Mouse (Mus musculus) G1E (cell line): ENCODE measurements around the gene Rfx4. TPM values are rescaled to one million over a fixed set of nuclear protein-coding genes. Genes with fewer than 3 reads are reported as not detected.

Source experiments
- ATAC-seq: 2 replicates; pipeline ENCODE4 v1.8.0; 2016; ENCODE audit warnings: mild to moderate bottlenecking; ENCODE audit not compliant: insufficient number of reproducible peaks, poor library complexity, low FRiP score, severe bottlenecking; ENCODE audit errors: extremely low read depth
- DNase-seq: peaks from one replicate; pipeline ENCODE4 v3.0.0; 2012; ENCODE audit warnings: low spot score
- H3K27me3 ChIP-seq: 2 replicates; pipeline ENCODE4 v1.6.1; 2012; ENCODE audit warnings: mild to moderate bottlenecking, low read length, inconsistent platforms; ENCODE audit not compliant: insufficient read depth
- H3K36me3 ChIP-seq: replicated peaks from 2 replicates; pipeline ENCODE3; 2012; ENCODE audit warnings: mild to moderate bottlenecking, inconsistent platforms
- H3K4me1 ChIP-seq: 2 replicates; pipeline ENCODE4 v1.6.1; 2012; ENCODE audit warnings: low read depth, low read length, inconsistent platforms, mixed read lengths; ENCODE audit not compliant: insufficient read depth
- H3K4me3 ChIP-seq: 2 replicates; pipeline ENCODE4 v1.5.1; 2012; ENCODE audit warnings: low read depth, mild to moderate bottlenecking, inconsistent platforms, low read length, moderate library complexity, mixed read lengths
- H3K9me3 ChIP-seq: replicated peaks from 2 replicates; pipeline ENCODE4 v1.6.1; 2012; ENCODE audit warnings: inconsistent platforms
- CTCF ChIP-seq: IDR thresholded peaks from 2 replicates; pipeline ENCODE4 v1.5.1; 2012; ENCODE audit warnings: low read depth, low read length, inconsistent platforms, mixed read lengths
- GATA1 ChIP-seq: IDR thresholded peaks from 2 replicates; pipeline ENCODE4 v1.6.1; 2012; ENCODE audit warnings: borderline replicate concordance, low read length, inconsistent platforms, mixed read lengths
- GATA2 ChIP-seq: IDR thresholded peaks from 2 replicates; pipeline ENCODE4 v1.6.1; 2012; ENCODE audit warnings: low read depth, low read length, inconsistent platforms, borderline replicate concordance
- POLR2AphosphoS5 ChIP-seq: IDR thresholded peaks from 2 replicates; pipeline ENCODE4 v1.6.1; 2012; ENCODE audit warnings: low read depth, low read length, inconsistent platforms; ENCODE audit not compliant: insufficient replicate concordance
- TAL1 ChIP-seq: conservative IDR thresholded peaks from 2 replicates; pipeline ENCODE4 v1.6.1; 2012; ENCODE audit warnings: low read depth, low read length, inconsistent platforms, mixed read lengths
- polyA plus RNA-seq: library from polyadenylated mRNA; stranded (reverse); fragments of >175 nt; gene quantifications from 2 replicates; pipeline ENCODE4 v1.2.3, GENCODE M21; 2012
- total RNA-seq, 2 experiments: library from RNA; stranded (forward) in 1 of 2; stranded (reverse) in 1 of 2; fragments of 200-1000 nt in 1 of 2; fragments of >200 nt in 1 of 2; fragmentation: Nextera tagmentation in 1 of 2; gene quantifications; 2 replicates each; pipeline ENCODE4 v1.2.3; 2014 to 2017

The Rfx4 gene
- total RNA-seq (2014; fragmentation: Nextera tagmentation) = not detected in 2 replicates
- total RNA-seq (2017) = not detected in 2 replicates
- polyA plus RNA-seq = not detected in 2 replicates

DNA sequence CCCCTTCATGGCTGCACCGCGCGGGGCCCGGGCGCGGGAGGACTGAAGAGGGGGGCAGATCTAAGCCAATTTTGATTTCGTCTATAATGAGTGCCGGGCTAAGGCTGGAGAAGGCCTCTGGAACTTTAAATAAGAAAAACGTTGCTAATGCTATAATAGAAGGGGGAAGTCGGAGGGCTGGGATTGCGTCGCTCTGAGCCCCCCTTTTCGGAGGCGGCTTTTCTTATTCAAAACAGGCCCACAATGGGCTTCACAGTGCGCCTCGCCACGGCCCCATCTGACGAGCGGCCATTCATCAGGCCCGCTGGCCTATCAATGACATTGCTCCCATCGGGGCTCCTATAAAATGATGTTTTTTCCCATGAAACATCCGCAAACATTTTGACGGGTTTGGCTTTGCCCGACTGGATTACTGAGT is at the start of gene Rfx4:
Rfx4 (plus strand) TSS at position 277 of the 418 bp plus-strand sequence.
- no peak for ATAC-seq
- Histone ChIP-seq H3K4me1 (no peaks in the 10 kb centered on the region), H3K9me3 (no peaks in the 10 kb centered on the region), H3K36me3 (no peaks in the 10 kb centered on the region), H3K4me3 (no peak within 1 kb of the TSS), H3K27me3 (peaks cover 37% of the 10 kb centered on the region)
- no peak for DNase-seq
- no peak for TF ChIP-seq TAL1
- no peak for TF ChIP-seq GATA1
- TF ChIP-seq GATA2 = no peak
- TF ChIP-seq CTCF = no peak
- no peak for TF ChIP-seq POLR2AphosphoS5

DNA sequence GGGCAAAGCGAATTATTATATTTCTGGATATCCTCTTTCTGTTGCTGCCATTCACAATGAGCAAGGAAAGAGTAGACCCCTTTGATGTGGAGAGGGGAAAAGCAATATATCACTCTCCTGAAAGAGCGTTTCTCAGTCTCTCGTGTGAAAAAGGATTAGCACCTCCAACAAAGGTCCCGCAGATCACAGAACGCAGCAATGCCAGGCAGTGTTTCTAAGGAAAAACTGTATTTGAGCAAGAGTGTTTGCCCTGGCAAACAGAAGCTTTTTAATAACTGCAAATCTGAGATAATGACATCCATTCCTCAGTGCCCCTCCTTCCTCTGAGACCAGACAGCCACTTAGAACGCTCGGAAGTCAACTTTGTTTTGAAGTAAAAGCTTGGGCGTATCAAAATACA is 49.3 kb upstream of the Rfx4 start:
- Histone ChIP-seq H3K36me3 (peaks cover 70% of the 10 kb centered on the region), H3K4me3 (no peak overlapping the region), H3K9me3 (no peaks in the 10 kb centered on the region), H3K27me3 (no peaks in the 10 kb centered on the region), H3K4me1 (peaks cover 32% of the 10 kb centered on the region)
- no peak for ATAC-seq
- TF ChIP-seq CTCF = no peak
- DNase-seq = no peak

DNA sequence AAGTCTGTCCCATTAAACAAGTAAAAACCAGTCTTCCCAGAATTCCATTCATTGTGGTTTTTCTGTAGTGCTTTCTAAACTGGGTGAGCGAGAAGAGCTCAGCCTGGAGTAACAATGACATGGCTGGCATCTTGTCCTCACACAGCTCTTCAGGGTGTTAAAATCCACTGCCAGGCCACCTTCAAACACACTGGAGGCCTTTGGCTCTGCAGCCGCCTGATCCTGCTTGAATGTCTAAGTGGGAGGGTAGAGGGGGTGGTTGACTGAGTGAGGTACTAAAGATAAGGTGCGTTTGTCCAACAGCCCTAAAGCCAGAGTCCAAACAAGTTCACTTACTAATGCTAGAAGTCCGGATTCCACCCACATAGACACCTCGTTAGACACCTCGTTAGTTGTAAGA is 48.6 kb upstream of the Rfx4 start:
- DNase-seq (no peak), ATAC-seq (no peak)
- H3K9me3 ChIP-seq = no peaks in the 10 kb centered on the region
- no peak for TF ChIP-seq GATA1
- TF ChIP-seq GATA2 = no peak
- TF ChIP-seq POLR2AphosphoS5 = no peak
- no peak for TF ChIP-seq CTCF
- TF ChIP-seq TAL1 = no peak
- H3K4me1 ChIP-seq = peaks cover 25% of the 10 kb centered on the region
- H3K27me3 ChIP-seq = no peaks in the 10 kb centered on the region
- H3K36me3 ChIP-seq = peaks cover 68% of the 10 kb centered on the region
- no peak overlapping the region for H3K4me3 ChIP-seq

DNA sequence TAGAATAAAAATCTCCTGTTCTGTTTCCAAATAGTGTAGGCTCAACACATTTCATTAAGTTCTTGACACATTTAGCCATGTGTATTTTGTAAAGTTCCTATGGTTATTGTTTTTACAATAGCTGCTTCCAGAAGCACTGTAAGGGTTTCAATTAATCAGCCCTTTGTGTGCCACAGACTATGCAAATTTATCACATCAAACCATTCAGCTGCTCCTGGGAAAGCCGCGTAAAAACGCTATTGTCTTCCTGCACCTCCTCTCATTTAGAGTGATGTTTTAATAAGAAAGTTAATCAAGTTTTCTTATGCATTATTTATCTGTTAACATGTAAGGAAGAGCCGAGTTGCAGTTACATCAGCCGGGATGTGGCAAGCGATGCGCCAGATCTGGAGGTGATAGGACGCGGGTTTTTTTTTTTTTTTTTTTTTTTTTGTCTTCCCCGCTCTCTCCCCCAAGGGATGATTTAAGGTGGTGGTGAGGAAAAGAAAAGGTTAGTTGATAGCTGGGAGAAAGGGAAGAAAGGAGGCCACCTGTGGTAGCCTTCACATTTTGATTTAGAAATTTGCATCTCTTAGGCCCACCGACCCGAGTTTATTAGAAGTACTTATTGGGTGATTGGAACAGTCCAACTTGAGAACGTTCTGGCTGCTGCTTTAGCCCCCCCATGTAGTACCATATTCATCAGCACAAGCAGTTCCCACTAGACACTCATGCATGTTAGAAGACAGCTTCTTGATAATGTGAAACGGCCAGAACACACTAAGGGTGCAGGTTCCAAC is 47.9 kb upstream of the Rfx4 start:
- Histone ChIP-seq H3K4me1 (peaks cover 21% of the 10 kb centered on the region), H3K27me3 (no peaks in the 10 kb centered on the region), H3K36me3 (peaks cover 70% of the 10 kb centered on the region), H3K9me3 (no peaks in the 10 kb centered on the region), H3K4me3 (no peak overlapping the region)
- ATAC-seq (no peak), DNase-seq (no peak)
- no peak for TF ChIP-seq POLR2AphosphoS5
- no peak for TF ChIP-seq GATA1
- TF ChIP-seq CTCF = no peak
- TF ChIP-seq GATA2 = no peak
- no peak for TF ChIP-seq TAL1

DNA sequence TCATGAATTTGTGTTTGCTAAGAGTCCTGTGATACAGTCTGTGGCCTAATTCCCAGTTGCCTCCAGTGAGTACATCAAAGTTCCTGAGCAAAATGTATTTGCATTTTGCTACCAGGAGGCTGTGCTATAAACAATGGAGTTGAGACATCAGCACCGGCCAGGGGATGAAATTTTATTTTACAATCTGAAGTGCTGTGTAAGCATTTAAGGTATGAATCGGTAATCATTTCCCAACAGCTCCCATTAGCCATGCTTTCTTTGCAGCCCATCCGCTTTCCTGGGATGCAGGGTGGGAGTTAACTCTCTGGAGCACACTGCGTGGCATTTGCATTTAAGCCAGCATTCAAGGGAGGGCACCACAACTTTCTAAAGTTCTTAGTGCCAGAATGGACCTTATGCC is 45.7 kb upstream of the Rfx4 start:
- no peak for TF ChIP-seq GATA1
- TF ChIP-seq TAL1 = no peak
- no peak for TF ChIP-seq POLR2AphosphoS5
- no peak for TF ChIP-seq GATA2
- no peak for TF ChIP-seq CTCF
- ATAC-seq (no peak), DNase-seq (no peak)
- H3K9me3 ChIP-seq = no peaks in the 10 kb centered on the region
- H3K36me3 ChIP-seq = peaks cover 74% of the 10 kb centered on the region
- peaks cover 21% of the 10 kb centered on the region for H3K4me1 ChIP-seq
- no peak overlapping the region for H3K4me3 ChIP-seq
- H3K27me3 ChIP-seq = no peaks in the 10 kb centered on the region

DNA sequence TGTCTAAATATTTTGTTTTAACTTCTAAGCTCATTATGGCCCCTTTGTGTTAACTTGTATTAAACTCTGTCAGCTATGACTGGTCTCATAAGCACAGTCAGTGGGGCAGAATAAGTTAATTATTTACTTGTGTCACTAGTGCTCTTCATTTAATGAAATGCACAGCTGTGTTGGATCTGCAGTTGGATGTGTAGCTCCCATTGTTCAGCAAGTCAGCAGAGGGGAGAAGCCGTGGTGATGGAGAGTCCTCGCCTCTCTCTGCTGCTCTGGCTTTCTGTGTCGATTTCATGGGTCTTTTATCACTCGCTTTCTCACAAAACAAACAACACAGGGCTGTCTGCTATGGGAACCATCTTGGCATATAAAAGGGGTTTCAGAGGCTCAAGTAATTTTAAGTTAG is 45.0 kb upstream of the Rfx4 start:
- H3K36me3 ChIP-seq = peaks cover 74% of the 10 kb centered on the region
- H3K4me1 ChIP-seq = peaks cover 21% of the 10 kb centered on the region
- no peak for TF ChIP-seq TAL1
- TF ChIP-seq POLR2AphosphoS5 = no peak
- H3K9me3 ChIP-seq = no peaks in the 10 kb centered on the region
- H3K4me3 ChIP-seq = no peak overlapping the region
- DNase-seq = no peak
- no peaks in the 10 kb centered on the region for H3K27me3 ChIP-seq
- no peak for ATAC-seq

DNA sequence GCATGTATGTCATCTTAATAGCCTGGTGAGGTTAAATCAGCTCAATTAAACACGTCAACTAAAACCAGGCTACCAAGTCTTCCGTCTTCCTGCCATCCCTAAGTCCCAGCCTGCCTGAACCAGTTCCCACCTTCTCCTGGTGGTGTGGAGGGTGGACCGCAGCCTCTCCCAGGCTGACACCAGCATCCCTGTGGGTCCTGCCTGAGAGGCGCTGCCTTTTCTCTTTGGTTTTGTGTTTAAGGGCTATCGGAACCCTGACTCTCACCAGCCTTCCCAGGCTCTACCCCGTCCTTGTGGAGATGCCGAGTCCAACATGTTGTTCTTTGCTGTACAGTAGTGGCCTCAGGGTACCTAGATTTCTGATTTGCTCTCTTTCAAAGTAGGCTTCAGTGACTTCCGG is 44.4 kb upstream of the Rfx4 start:
- ATAC-seq (no peak), DNase-seq (no peak)
- H3K9me3 ChIP-seq = no peaks in the 10 kb centered on the region
- peaks cover 76% of the 10 kb centered on the region for H3K36me3 ChIP-seq
- peaks cover 16% of the 10 kb centered on the region for H3K4me1 ChIP-seq
- TF ChIP-seq CTCF (no peak), POLR2AphosphoS5 (no peak), GATA2 (no peak), TAL1 (no peak), GATA1 (no peak)
- H3K27me3 ChIP-seq = no peaks in the 10 kb centered on the region
- no peak overlapping the region for H3K4me3 ChIP-seq
